Mouse (Mus musculus) forebrain, embryonic 15.5 days (tissue): ENCODE data around the gene Mnd1. TPM values are rescaled to one million over a fixed set of nuclear protein-coding genes. Genes with fewer than 3 reads are reported as not detected.

Experiments used
- ATAC-seq: fragments of 200-750 bp; cut with Nextera tagmentation; replicated peaks from 2 replicates; pipeline ENCODE4 v1.8.0; 2017; ENCODE audit warnings: mild to moderate bottlenecking, moderate TSS enrichment, moderate library complexity
- H3K27ac ChIP-seq: fragments of 300-500 bp; sonication (generic); replicated peaks from 2 replicates; pipeline ENCODE4 v1.5.1; 2015; ENCODE audit warnings: mild to moderate bottlenecking, inconsistent platforms
- H3K27me3 ChIP-seq: fragments of 300-500 bp; sonication (generic); 2 replicates; pipeline ENCODE4 v1.6.1; 2015; ENCODE audit warnings: inconsistent platforms
- H3K36me3 ChIP-seq: fragments of 300-500 bp; sonication (generic); 2 replicates; pipeline ENCODE4 v1.6.1; 2015; ENCODE audit warnings: mild to moderate bottlenecking, inconsistent platforms
- H3K4me1 ChIP-seq: fragments of 300-500 bp; sonication (generic); 2 replicates; pipeline ENCODE4 v1.6.1; 2015; ENCODE audit warnings: inconsistent platforms
- H3K4me2 ChIP-seq: fragments of 300-500 bp; sonication (generic); replicated peaks from 2 replicates; pipeline ENCODE4 v1.6.1; 2015; ENCODE audit warnings: mild to moderate bottlenecking, inconsistent platforms
- H3K4me3 ChIP-seq: fragments of 300-500 bp; sonication (generic); 2 replicates; pipeline ENCODE4 v1.5.1; 2015; ENCODE audit warnings: mild to moderate bottlenecking, inconsistent platforms
- H3K9ac ChIP-seq: fragments of 300-500 bp; sonication (generic); replicated peaks from 2 replicates; pipeline ENCODE4 v1.6.1; 2015; ENCODE audit warnings: mild to moderate bottlenecking, inconsistent platforms
- H3K9me3 ChIP-seq: fragments of 300-500 bp; sonication (generic); 2 replicates; pipeline ENCODE4 v1.6.1; 2016; ENCODE audit warnings: inconsistent platforms
- WGBS: fragments of 180-500 bp; shearing (Covaris S2); methylation state at CpG from one replicate; pipeline ENCODE4 v1.1.7; 2015; ENCODE audit warnings: mixed read lengths; 5-methylcytosine and 5-hydroxymethylcytosine counted together
- polyA plus RNA-seq: library from polyadenylated mRNA; unstranded; fragments of >200 nt; fragmentation: Nextera tagmentation; extraction: Ambion mirVana; gene quantifications from 2 replicates; pipeline ENCODE4 v1.2.1, GENCODE M21; 2015

Mnd1 gene
- polyA plus RNA-seq, 1 experiment from 2014 or later: 2.5 TPM

- Histone ChIP-seq H3K36me3 (peaks cover 25% of the 10 kb centered on the region), H3K27ac (0 out of 2 replicates have a peak overlapping the region, but pooled peaks have one; percentile 43), H3K4me2 (peak overlapping the region; percentile 99), H3K4me1 (peaks cover 14% of the 10 kb centered on the region), H3K27me3 (no peaks in the 10 kb centered on the region), H3K9me3 (no peaks in the 10 kb centered on the region), H3K4me3 (peak overlapping the region; percentile 58), H3K9ac (0 out of 2 replicates have a peak overlapping the region, but pooled peaks have one; percentile 7)
- no peak for ATAC-seq
- WGBS: 51% methylated on average over 6 of the region's 6 CpGs
Observed at GRCm38 (mm10) chr3:84156105-84156504, 519 bp upstream of the Mnd1 start.

GRCm38 (mm10) chr3:84155146-84155545, 440 bp downstream of the Mnd1 start:
- Histone ChIP-seq H3K9ac (peak overlapping the region; percentile 55), H3K27ac (no peak overlapping the region; the same call in 1 of the 2 replicates), H3K4me1 (peaks cover 14% of the 10 kb centered on the region), H3K36me3 (peaks cover 18% of the 10 kb centered on the region), H3K4me2 (peak overlapping the region; percentile 99), H3K9me3 (no peaks in the 10 kb centered on the region), H3K4me3 (peak overlapping the region; percentile 58), H3K27me3 (no peaks in the 10 kb centered on the region)
- WGBS: under 1% methylated on average over 27 of the region's 27 CpGs
- no peak; the same call in 1 of the 2 replicates for ATAC-seq

- ATAC-seq: no peak
- Histone ChIP-seq H3K4me1 (peaks cover 14% of the 10 kb centered on the region), H3K27ac (no peak overlapping the region), H3K9me3 (no peaks in the 10 kb centered on the region), H3K4me2 (peak overlapping the region; percentile 99), H3K27me3 (no peaks in the 10 kb centered on the region), H3K9ac (no peak overlapping the region), H3K4me3 (peak overlapping the region; percentile 58; the same call in 1 of the 2 replicates), H3K36me3 (peaks cover 14% of the 10 kb centered on the region)
- WGBS: 16% methylated on average over 12 of the region's 12 CpGs
Observed at GRCm38 (mm10) chr3:84154721-84155141, 855 bp downstream of the Mnd1 start.

GRCm38 (mm10) chr3:84149831-84150230, 5.8 kb downstream of the Mnd1 start:
- Histone ChIP-seq H3K27me3 (no peaks in the 10 kb centered on the region), H3K9ac (no peak overlapping the region), H3K4me2 (no peak overlapping the region), H3K9me3 (no peaks in the 10 kb centered on the region), H3K4me1 (no peaks in the 10 kb centered on the region), H3K36me3 (no peaks in the 10 kb centered on the region), H3K4me3 (no peak overlapping the region), H3K27ac (no peak overlapping the region)
- no peak for ATAC-seq
- 93% methylated on average over 3 of the region's 3 CpGs for WGBS

- Histone ChIP-seq H3K4me2 (no peak overlapping the region), H3K4me1 (no peaks in the 10 kb centered on the region), H3K27ac (no peak overlapping the region), H3K4me3 (no peak overlapping the region), H3K27me3 (no peaks in the 10 kb centered on the region), H3K9ac (no peak overlapping the region), H3K36me3 (no peaks in the 10 kb centered on the region), H3K9me3 (no peaks in the 10 kb centered on the region)
- WGBS: 90% methylated on average over 7 of the region's 7 CpGs
- ATAC-seq: no peak
Observed at GRCm38 (mm10) chr3:84140947-84141346, 14.6 kb downstream of the Mnd1 start.

GRCm38 (mm10) chr3:84136509-84136908, 19.1 kb downstream of the Mnd1 start:
- ATAC-seq: no peak
- WGBS: 91% methylated on average over 7 of the region's 7 CpGs
- H3K9ac ChIP-seq: no peak overlapping the region

GRCm38 (mm10) chr3:84135933-84136332, 19.7 kb downstream of the Mnd1 start:
- Histone ChIP-seq H3K36me3 (no peaks in the 10 kb centered on the region), H3K9me3 (no peaks in the 10 kb centered on the region), H3K4me2 (no peak overlapping the region), H3K27me3 (no peaks in the 10 kb centered on the region), H3K4me1 (no peaks in the 10 kb centered on the region), H3K4me3 (no peak overlapping the region), H3K27ac (no peak overlapping the region), H3K9ac (no peak overlapping the region)
- ATAC-seq: no peak
- WGBS: 74% methylated on average over 6 of the region's 6 CpGs

More at GRCm38 (mm10) chr3:84136509-84136908, 19.1 kb downstream of the Mnd1 start:
- Histone ChIP-seq H3K36me3 (no peaks in the 10 kb centered on the region), H3K4me3 (no peak overlapping the region), H3K4me1 (no peaks in the 10 kb centered on the region), H3K4me2 (no peak overlapping the region), H3K27me3 (no peaks in the 10 kb centered on the region), H3K9me3 (no peaks in the 10 kb centered on the region), H3K27ac (no peak overlapping the region)

GRCm38 (mm10) chr3:84135387-84135786, 20.2 kb downstream of the Mnd1 start:
- no peaks in the 10 kb centered on the region for H3K36me3 ChIP-seq
- H3K9ac ChIP-seq: no peak overlapping the region
- WGBS: 31% methylated on average over 9 of the region's 9 CpGs
- ATAC-seq: no peak
- no peaks in the 10 kb centered on the region for H3K4me1 ChIP-seq
- H3K4me2 ChIP-seq: no peak overlapping the region
- H3K4me3 ChIP-seq: no peak overlapping the region
- no peaks in the 10 kb centered on the region for H3K27me3 ChIP-seq
- no peaks in the 10 kb centered on the region for H3K9me3 ChIP-seq
- H3K27ac ChIP-seq: no peak overlapping the region

- ATAC-seq: no peak
- no peak overlapping the region for H3K9ac ChIP-seq
- H3K9me3 ChIP-seq: no peaks in the 10 kb centered on the region
- H3K27me3 ChIP-seq: no peaks in the 10 kb centered on the region
- H3K4me3 ChIP-seq: no peak overlapping the region
- no peaks in the 10 kb centered on the region for H3K4me1 ChIP-seq
- H3K27ac ChIP-seq: no peak overlapping the region
- no peaks in the 10 kb centered on the region for H3K36me3 ChIP-seq
- 95% methylated on average over 3 of the region's 3 CpGs for WGBS
- no peak overlapping the region for H3K4me2 ChIP-seq
Observed at GRCm38 (mm10) chr3:84131369-84131768, 24.2 kb downstream of the Mnd1 start.

GRCm38 (mm10) chr3:84130776-84131175, 24.8 kb downstream of the Mnd1 start:
- Histone ChIP-seq H3K27me3 (no peaks in the 10 kb centered on the region), H3K4me2 (no peak overlapping the region), H3K36me3 (no peaks in the 10 kb centered on the region), H3K4me3 (no peak overlapping the region), H3K9ac (no peak overlapping the region), H3K4me1 (no peaks in the 10 kb centered on the region), H3K27ac (no peak overlapping the region), H3K9me3 (no peaks in the 10 kb centered on the region)
- no peak for ATAC-seq
- 77% methylated on average over 5 of the region's 5 CpGs for WGBS

- ATAC-seq: no peak
- no peaks in the 10 kb centered on the region for H3K27me3 ChIP-seq
- no peak overlapping the region for H3K27ac ChIP-seq
- H3K4me2 ChIP-seq: no peak overlapping the region
- H3K36me3 ChIP-seq: no peaks in the 10 kb centered on the region
- H3K4me3 ChIP-seq: no peak overlapping the region
- 76% methylated on average over 11 of the region's 11 CpGs for WGBS
- H3K9ac ChIP-seq: no peak overlapping the region
- H3K9me3 ChIP-seq: no peaks in the 10 kb centered on the region
- no peaks in the 10 kb centered on the region for H3K4me1 ChIP-seq
Observed at GRCm38 (mm10) chr3:84128871-84129870, 26.4 kb downstream of the Mnd1 start.

GRCm38 (mm10) chr3:84127431-84127830, 28.2 kb downstream of the Mnd1 start:
- ATAC-seq: no peak

More at GRCm38 (mm10) chr3:84127431-84127830, 28.2 kb downstream of the Mnd1 start:
- H3K4me3 ChIP-seq: no peak overlapping the region
- H3K9me3 ChIP-seq: no peaks in the 10 kb centered on the region
- 91% methylated on average over 2 of the region's 2 CpGs for WGBS
- no peak overlapping the region for H3K4me2 ChIP-seq
- no peaks in the 10 kb centered on the region for H3K36me3 ChIP-seq
- H3K27ac ChIP-seq: no peak overlapping the region
- no peak overlapping the region for H3K9ac ChIP-seq
- no peaks in the 10 kb centered on the region for H3K4me1 ChIP-seq
- H3K27me3 ChIP-seq: no peaks in the 10 kb centered on the region
